Mouse (Mus musculus) forebrain, embryonic 15.5 days (tissue): ENCODE data around the gene Zscan5b. TPM values are rescaled to one million over a fixed set of nuclear protein-coding genes. Genes with fewer than 3 reads are reported as not detected.
"Not testable (repeated sequence)": the region's sequence is repeated elsewhere in the genome, so short reads cannot be mapped to it uniquely, and the experiment has no call there.

Source experiments
- ATAC-seq: fragments of 200-750 bp; cut with Nextera tagmentation; replicated peaks from 2 replicates; pipeline ENCODE4 v1.8.0; 2017; ENCODE audit warnings: mild to moderate bottlenecking, moderate TSS enrichment, moderate library complexity
- H3K27ac ChIP-seq: fragments of 300-500 bp; sonication (generic); replicated peaks from 2 replicates; pipeline ENCODE4 v1.5.1; 2015; ENCODE audit warnings: mild to moderate bottlenecking, inconsistent platforms
- H3K27me3 ChIP-seq: fragments of 300-500 bp; sonication (generic); 2 replicates; pipeline ENCODE4 v1.6.1; 2015; ENCODE audit warnings: inconsistent platforms
- H3K36me3 ChIP-seq: fragments of 300-500 bp; sonication (generic); 2 replicates; pipeline ENCODE4 v1.6.1; 2015; ENCODE audit warnings: mild to moderate bottlenecking, inconsistent platforms
- H3K4me1 ChIP-seq: fragments of 300-500 bp; sonication (generic); 2 replicates; pipeline ENCODE4 v1.6.1; 2015; ENCODE audit warnings: inconsistent platforms
- H3K4me2 ChIP-seq: fragments of 300-500 bp; sonication (generic); replicated peaks from 2 replicates; pipeline ENCODE4 v1.6.1; 2015; ENCODE audit warnings: mild to moderate bottlenecking, inconsistent platforms
- H3K4me3 ChIP-seq: fragments of 300-500 bp; sonication (generic); 2 replicates; pipeline ENCODE4 v1.5.1; 2015; ENCODE audit warnings: mild to moderate bottlenecking, inconsistent platforms
- H3K9ac ChIP-seq: fragments of 300-500 bp; sonication (generic); replicated peaks from 2 replicates; pipeline ENCODE4 v1.6.1; 2015; ENCODE audit warnings: mild to moderate bottlenecking, inconsistent platforms
- H3K9me3 ChIP-seq: fragments of 300-500 bp; sonication (generic); 2 replicates; pipeline ENCODE4 v1.6.1; 2016; ENCODE audit warnings: inconsistent platforms
- WGBS: fragments of 180-500 bp; shearing (Covaris S2); methylation state at CpG from one replicate; pipeline ENCODE4 v1.1.7; 2015; ENCODE audit warnings: mixed read lengths; 5-methylcytosine and 5-hydroxymethylcytosine counted together
- polyA plus RNA-seq: library from polyadenylated mRNA; unstranded; fragments of >200 nt; fragmentation: Nextera tagmentation; extraction: Ambion mirVana; gene quantifications from 2 replicates; pipeline ENCODE4 v1.2.1, GENCODE M21; 2015

The Zscan5b gene
- not detected in 2 replicates for polyA plus RNA-seq

- H3K27me3 ChIP-seq: no peaks in the 10 kb centered on the region
- no peaks in the 10 kb centered on the region for H3K36me3 ChIP-seq
- H3K27ac ChIP-seq: no peak within 1 kb of the TSS
- H3K9me3 ChIP-seq: no peaks in the 10 kb centered on the region
- no peak for ATAC-seq
- no peak within 1 kb of the TSS for H3K4me2 ChIP-seq
- H3K9ac ChIP-seq: no peak within 1 kb of the TSS
- 95% methylated on average over 12 of the region's 12 CpGs for WGBS
- H3K4me1 ChIP-seq: no peaks in the 10 kb centered on the region
- no peak within 1 kb of the TSS for H3K4me3 ChIP-seq
These were observed at the start of gene Zscan5b for GRCm38 (mm10) chr7:6221978-6222377. TSS of gene Zscan5b (plus strand) at chr7:6222278.

GRCm38 (mm10) chr7:6172674-6173244, 49.3 kb upstream of the Zscan5b start:
- Histone ChIP-seq H3K4me1 (peaks cover 19% of the 10 kb centered on the region), H3K27ac (peak overlapping the region; percentile 88), H3K36me3 (peaks cover 4% of the 10 kb centered on the region; the same call in 1 of the 2 replicates), H3K4me3 (peak overlapping the region; percentile 63), H3K9me3 (no peaks in the 10 kb centered on the region), H3K4me2 (peak overlapping the region; percentile 62), H3K27me3 (no peaks in the 10 kb centered on the region), H3K9ac (peak overlapping the region; percentile 67)
- peak; percentile 47 for ATAC-seq
- WGBS: under 1% methylated on average over 28 of the region's 28 CpGs

- H3K4me1 ChIP-seq: peaks cover 19% of the 10 kb centered on the region
- no peak overlapping the region for H3K9ac ChIP-seq
- H3K4me2 ChIP-seq: peak overlapping the region; percentile 62; the same call in 1 of the 2 replicates
- no peaks in the 10 kb centered on the region for H3K27me3 ChIP-seq
- no peak overlapping the region for H3K4me3 ChIP-seq
- H3K36me3 ChIP-seq: peaks cover 9% of the 10 kb centered on the region; the same call in 1 of the 2 replicates
- H3K27ac ChIP-seq: no peak overlapping the region
- ATAC-seq: no peak
- H3K9me3 ChIP-seq: no peaks in the 10 kb centered on the region
- 93% methylated on average over 8 of the region's 8 CpGs for WGBS
These were observed 48.2 kb upstream of the Zscan5b start for GRCm38 (mm10) chr7:6173872-6174271.

- H3K27ac ChIP-seq, H3K4me3 ChIP-seq, H3K9ac ChIP-seq, H3K4me2 ChIP-seq, H3K9me3 ChIP-seq, H3K27me3 ChIP-seq, ATAC-seq, H3K36me3 ChIP-seq: not testable (repeated sequence)
- 91% methylated on average over 9 of the region's 9 CpGs for WGBS
- H3K4me1 ChIP-seq: peaks cover 19% of the 10 kb centered on the region
These were observed 47.6 kb upstream of the Zscan5b start for GRCm38 (mm10) chr7:6174365-6174987.

- Histone ChIP-seq H3K27me3 (no peaks in the 10 kb centered on the region), H3K36me3 (peaks cover 26% of the 10 kb centered on the region)
These were observed 43.1 kb upstream of the Zscan5b start for GRCm38 (mm10) chr7:6179013-6179412.

GRCm38 (mm10) chr7:6182882-6183281, 39.2 kb upstream of the Zscan5b start:
- H3K4me2 ChIP-seq: no peak overlapping the region
- H3K27ac ChIP-seq: no peak overlapping the region
- H3K36me3 ChIP-seq: peaks cover 52% of the 10 kb centered on the region
- no peak for ATAC-seq
- H3K4me1 ChIP-seq: no peaks in the 10 kb centered on the region
- no peaks in the 10 kb centered on the region for H3K9me3 ChIP-seq
- H3K27me3 ChIP-seq: no peaks in the 10 kb centered on the region
- H3K4me3 ChIP-seq: no peak overlapping the region
- no peak overlapping the region for H3K9ac ChIP-seq

More at GRCm38 (mm10) chr7:6179013-6179412, 43.1 kb upstream of the Zscan5b start:
- Histone ChIP-seq H3K9me3 (no peaks in the 10 kb centered on the region), H3K4me1 (0 out of 2 replicates have a peak, but pooled peaks cover under 1% of the 10 kb centered on the region), H3K27ac (no peak overlapping the region), H3K4me3 (no peak overlapping the region), H3K9ac (no peak overlapping the region), H3K4me2 (no peak overlapping the region)
- ATAC-seq: no peak

- Histone ChIP-seq H3K9ac (no peak overlapping the region), H3K4me3 (no peak overlapping the region), H3K4me2 (no peak overlapping the region), H3K9me3 (no peaks in the 10 kb centered on the region), H3K4me1 (no peaks in the 10 kb centered on the region), H3K27me3 (no peaks in the 10 kb centered on the region), H3K27ac (no peak overlapping the region), H3K36me3 (peaks cover 56% of the 10 kb centered on the region)
- WGBS: 96% methylated on average over 19 of the region's 19 CpGs
- ATAC-seq: 0 out of 2 replicates have a peak, but pooled peaks have one; percentile 28
These were observed 38.3 kb upstream of the Zscan5b start for GRCm38 (mm10) chr7:6183802-6184201.

GRCm38 (mm10) chr7:6184521-6184920, 37.6 kb upstream of the Zscan5b start:
- 81% methylated on average over 8 of the region's 8 CpGs for WGBS
- Histone ChIP-seq H3K36me3 (peaks cover 63% of the 10 kb centered on the region), H3K4me2 (no peak overlapping the region), H3K9ac (no peak overlapping the region), H3K4me3 (no peak overlapping the region), H3K27me3 (no peaks in the 10 kb centered on the region), H3K27ac (no peak overlapping the region), H3K4me1 (no peaks in the 10 kb centered on the region), H3K9me3 (no peaks in the 10 kb centered on the region)
- ATAC-seq: no peak

GRCm38 (mm10) chr7:6185391-6185790, 36.7 kb upstream of the Zscan5b start:
- WGBS: 92% methylated on average over 1 of the region's 1 CpGs
- no peak overlapping the region for H3K27ac ChIP-seq
- H3K27me3 ChIP-seq: no peaks in the 10 kb centered on the region
- H3K9ac ChIP-seq: no peak overlapping the region
- H3K4me2 ChIP-seq: no peak overlapping the region
- no peaks in the 10 kb centered on the region for H3K4me1 ChIP-seq
- peaks cover 66% of the 10 kb centered on the region for H3K36me3 ChIP-seq
- H3K4me3 ChIP-seq: no peak overlapping the region
- no peak for ATAC-seq
- no peaks in the 10 kb centered on the region for H3K9me3 ChIP-seq

GRCm38 (mm10) chr7:6186176-6186575, 35.9 kb upstream of the Zscan5b start:
- H3K4me3 ChIP-seq: no peak overlapping the region
- 96% methylated on average over 2 of the region's 2 CpGs for WGBS

GRCm38 (mm10) chr7:6186756-6187155, 35.3 kb upstream of the Zscan5b start:
- H3K27me3 ChIP-seq: no peaks in the 10 kb centered on the region
- peaks cover 68% of the 10 kb centered on the region for H3K36me3 ChIP-seq
- H3K9ac ChIP-seq: no peak overlapping the region
- no peaks in the 10 kb centered on the region for H3K9me3 ChIP-seq
- H3K4me2 ChIP-seq: no peak overlapping the region
- H3K4me3 ChIP-seq: no peak overlapping the region
- H3K27ac ChIP-seq: no peak overlapping the region
- ATAC-seq: no peak
- WGBS: 87% methylated on average over 2 of the region's 2 CpGs
- no peaks in the 10 kb centered on the region for H3K4me1 ChIP-seq

More at GRCm38 (mm10) chr7:6186176-6186575, 35.9 kb upstream of the Zscan5b start:
- H3K36me3 ChIP-seq: peaks cover 68% of the 10 kb centered on the region
- ATAC-seq: no peak
- no peak overlapping the region for H3K4me2 ChIP-seq
- no peak overlapping the region for H3K9ac ChIP-seq
- H3K9me3 ChIP-seq: no peaks in the 10 kb centered on the region
- H3K27ac ChIP-seq: no peak overlapping the region
- H3K4me1 ChIP-seq: no peaks in the 10 kb centered on the region
- no peaks in the 10 kb centered on the region for H3K27me3 ChIP-seq

- H3K27me3 ChIP-seq: no peaks in the 10 kb centered on the region
- peaks cover 56% of the 10 kb centered on the region for H3K36me3 ChIP-seq
- ATAC-seq: no peak
- 54% methylated on average over 44 of the region's 45 CpGs for WGBS
- H3K4me1 ChIP-seq: no peaks in the 10 kb centered on the region
- H3K9me3 ChIP-seq: no peaks in the 10 kb centered on the region
- no peak overlapping the region for H3K4me3 ChIP-seq
- H3K27ac ChIP-seq: no peak overlapping the region
- no peak overlapping the region for H3K9ac ChIP-seq
- H3K4me2 ChIP-seq: no peak overlapping the region
These were observed 32.5 kb upstream of the Zscan5b start for GRCm38 (mm10) chr7:6189542-6189941.
